Mouse (Mus musculus): ENCODE data around the gene Mid1ip1. TPM values are rescaled to one million over a fixed set of nuclear protein-coding genes. Genes with fewer than 3 reads are reported as not detected.

Mid1ip1 gene
- total RNA-seq (2015; ENCODE audit: low replicate concordance), result 11.5 and 11.9 TPM in 2 replicates
- 17.0 and 25.6 TPM in 2 replicates for total RNA-seq (2017; ENCODE audit: low replicate concordance)

DNA sequence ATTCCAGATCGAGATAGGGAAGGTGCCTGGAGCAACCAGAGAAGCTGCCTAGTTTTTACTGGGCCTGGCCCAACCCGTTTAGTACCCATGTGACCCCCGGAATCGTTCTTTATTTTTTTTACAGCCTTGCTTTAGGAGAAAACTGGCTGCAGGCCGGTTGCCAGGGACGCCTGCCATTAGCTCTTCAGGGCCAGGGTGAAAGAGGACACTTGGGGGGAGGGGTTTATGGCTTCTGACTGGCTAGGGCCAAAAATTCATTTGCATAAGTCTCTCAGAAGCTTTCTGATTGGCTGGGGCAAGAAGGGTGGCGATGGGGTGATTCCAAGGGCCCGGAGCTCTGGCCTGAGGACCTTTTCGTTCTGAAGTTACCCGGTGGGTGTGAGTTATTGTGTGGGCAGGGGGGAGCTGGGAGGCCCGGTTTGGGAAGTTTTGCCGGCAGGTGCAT lies at the start of gene Mid1ip1:
Mid1ip1 (plus strand) TSS at position 318 of the 445 bp plus-strand sequence.
- ATAC-seq (replicated peaks; ENCODE audit: low FRiP score, poor library complexity, severe bottlenecking), result peak; percentile 84

DNA sequence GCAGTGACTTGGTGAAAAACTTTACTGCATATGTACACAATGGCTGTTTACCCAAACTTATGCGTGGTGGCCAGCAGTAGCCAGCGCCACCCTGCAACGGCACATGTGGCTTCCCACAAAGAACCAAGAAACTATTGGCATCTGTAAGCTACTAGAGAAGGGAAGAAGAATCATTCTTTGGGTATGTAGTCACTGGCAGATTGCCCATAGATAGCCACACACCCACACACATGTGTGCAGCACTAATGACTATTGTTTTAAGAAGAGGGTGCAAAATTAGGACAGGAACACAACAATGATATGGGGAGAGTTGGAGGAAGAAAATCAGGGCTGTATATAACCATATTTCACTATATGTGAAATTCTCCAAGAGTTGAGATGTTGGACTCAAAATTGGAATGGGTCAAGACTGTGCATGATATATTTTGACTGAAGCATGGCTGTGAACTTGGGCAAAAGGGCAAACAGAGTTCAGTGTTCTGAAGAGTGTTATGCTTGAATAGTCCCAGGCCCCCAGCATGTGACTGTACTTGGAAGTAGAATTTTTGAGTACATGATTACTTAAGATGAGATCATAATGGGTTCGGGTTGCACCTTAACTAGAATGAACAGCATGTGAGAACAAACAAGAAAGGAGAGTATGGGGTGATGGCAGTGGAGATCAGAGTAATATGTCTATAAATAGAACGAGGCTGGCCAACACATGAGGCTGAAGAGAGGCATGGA lies 20.2 kb upstream of the Mid1ip1 start:
- ATAC-seq (replicated peaks; ENCODE audit: low FRiP score, poor library complexity, severe bottlenecking), result no peak

DNA sequence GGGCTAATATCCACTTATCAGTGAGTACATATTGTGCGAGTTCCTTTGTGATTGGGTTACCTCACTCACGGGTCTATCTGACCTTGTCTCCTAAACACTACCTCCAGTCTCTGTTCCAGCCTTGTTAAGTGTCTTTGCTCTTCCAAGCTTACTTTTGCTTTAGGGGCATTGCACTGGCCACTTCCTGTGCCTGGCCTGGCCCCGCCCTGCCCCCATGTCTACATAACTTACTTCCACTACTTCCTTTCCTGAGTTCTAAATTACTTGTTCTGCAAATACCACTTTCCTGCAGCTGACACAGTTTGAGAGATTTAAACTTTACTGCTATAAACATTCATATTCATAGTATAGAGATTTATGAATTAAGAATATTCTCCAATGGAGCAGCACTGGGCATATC lies 8.1 kb upstream of the Mid1ip1 start:
- no peak for ATAC-seq (replicated peaks; ENCODE audit: low FRiP score, poor library complexity, severe bottlenecking)

DNA sequence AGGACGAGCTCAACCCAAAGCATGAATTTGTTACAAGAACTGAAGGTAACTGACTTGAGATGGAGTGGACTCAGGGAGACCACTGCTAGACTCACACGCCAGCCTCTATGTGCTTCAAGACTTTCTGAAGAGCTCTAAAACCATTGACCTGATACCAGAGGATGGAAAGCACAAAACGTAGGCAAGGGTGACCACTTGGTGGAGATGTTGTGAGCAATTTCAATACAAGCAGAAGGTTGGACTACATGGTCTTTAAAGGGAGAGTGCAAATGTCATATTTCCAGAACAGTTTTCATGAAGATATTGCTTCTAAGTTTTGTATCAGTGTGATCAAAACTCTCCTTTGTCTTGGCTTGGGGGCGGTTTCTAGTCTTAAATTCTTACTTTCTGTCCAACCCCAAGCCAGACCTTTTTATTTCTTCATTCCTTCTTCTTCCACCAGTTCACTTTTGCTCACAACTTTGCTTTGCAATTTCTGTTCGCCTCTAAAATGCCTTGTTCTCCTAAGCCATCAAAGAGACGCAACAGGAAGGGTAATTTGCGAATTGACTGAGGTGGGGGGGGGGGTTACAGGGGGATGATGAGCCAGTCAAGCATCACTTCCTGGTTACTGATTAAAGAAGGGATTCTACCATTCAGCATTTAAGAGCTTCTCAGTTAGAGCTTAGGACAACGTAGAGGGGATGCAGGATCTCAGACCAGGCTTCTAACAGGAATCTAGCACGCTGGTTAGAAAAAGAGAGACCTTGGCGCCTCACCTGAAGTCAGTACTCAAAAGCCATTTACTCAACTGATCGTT lies 775 bp upstream of the Mid1ip1 start:
- no peak for ATAC-seq (replicated peaks; ENCODE audit: low FRiP score, poor library complexity, severe bottlenecking)

DNA sequence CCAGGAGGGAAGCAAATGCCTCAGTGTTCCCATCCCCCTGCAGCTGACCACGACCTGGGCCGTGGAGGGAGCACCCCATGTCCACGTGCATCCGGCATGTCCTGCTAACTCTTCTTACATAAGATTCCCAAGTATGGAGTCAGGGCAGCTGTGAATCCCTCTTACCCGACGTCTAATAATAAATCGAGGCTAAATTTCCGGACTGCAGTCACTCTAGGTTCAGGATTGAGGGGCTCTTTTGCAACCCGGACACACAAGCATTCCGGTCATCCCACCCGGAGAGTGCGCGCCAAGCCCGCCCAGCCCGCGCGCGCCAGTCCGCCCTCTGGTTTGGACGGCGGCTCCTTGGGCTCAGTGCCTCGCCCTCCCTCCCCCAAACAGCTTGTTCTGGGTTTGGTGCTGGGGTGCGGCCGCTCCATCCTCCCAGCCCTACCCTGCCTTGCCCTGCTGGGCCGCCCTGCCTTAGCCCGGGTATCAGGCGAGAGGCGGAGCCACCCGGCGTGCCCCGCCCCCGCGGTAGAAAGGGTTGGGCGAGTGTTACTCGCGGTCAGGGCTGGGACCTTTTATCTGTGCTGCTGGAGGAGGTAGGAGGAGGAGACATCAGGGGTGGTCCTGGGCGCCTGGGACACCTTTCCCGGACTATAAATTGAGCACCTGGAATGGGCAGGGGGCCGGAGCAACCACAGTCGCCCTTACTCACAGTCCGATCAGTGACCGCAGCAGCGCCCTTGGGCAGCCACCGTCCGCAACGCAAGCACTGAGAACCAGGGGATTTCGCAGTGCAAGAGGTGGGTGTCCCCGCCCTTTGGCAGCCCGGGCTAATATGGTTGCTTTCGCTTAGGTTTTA lies 2.3 kb downstream of the Mid1ip1 start:
- peak; percentile 82 for ATAC-seq (replicated peaks; ENCODE audit: low FRiP score, poor library complexity, severe bottlenecking)

DNA sequence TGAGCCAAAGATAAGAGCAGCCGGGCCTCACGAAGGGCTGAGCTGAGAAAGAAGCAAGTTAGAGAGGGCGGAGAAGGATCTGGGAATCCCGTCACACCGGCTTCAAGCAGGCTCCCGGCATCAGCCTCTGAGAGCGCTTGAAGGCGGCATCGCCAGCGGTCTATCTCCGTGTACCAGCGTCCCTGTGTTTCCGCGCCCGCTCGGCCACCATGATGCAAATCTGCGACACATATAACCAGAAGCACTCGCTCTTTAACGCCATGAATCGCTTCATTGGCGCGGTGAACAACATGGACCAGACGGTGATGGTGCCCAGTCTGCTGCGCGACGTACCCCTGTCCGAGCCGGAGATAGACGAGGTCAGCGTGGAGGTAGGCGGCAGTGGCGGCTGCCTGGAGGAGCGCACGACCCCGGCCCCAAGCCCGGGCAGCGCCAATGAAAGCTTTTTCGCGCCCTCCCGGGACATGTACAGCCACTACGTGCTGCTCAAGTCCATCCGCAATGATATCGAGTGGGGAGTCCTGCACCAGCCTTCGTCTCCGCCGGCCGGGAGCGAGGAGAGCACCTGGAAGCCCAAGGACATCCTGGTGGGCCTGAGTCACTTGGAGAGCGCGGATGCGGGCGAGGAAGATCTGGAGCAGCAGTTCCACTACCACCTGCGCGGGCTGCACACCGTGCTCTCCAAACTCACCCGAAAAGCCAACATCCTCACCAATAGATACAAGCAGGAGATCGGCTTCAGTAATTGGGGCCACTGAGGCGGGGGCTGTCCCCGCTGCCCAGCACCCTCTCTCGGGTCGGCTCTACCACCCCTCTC lies 3.4 kb downstream of the Mid1ip1 start:
- 0 out of 2 replicates have a peak, but pooled peaks have one; percentile 6 for ATAC-seq (replicated peaks; ENCODE audit: low FRiP score, poor library complexity, severe bottlenecking)

DNA sequence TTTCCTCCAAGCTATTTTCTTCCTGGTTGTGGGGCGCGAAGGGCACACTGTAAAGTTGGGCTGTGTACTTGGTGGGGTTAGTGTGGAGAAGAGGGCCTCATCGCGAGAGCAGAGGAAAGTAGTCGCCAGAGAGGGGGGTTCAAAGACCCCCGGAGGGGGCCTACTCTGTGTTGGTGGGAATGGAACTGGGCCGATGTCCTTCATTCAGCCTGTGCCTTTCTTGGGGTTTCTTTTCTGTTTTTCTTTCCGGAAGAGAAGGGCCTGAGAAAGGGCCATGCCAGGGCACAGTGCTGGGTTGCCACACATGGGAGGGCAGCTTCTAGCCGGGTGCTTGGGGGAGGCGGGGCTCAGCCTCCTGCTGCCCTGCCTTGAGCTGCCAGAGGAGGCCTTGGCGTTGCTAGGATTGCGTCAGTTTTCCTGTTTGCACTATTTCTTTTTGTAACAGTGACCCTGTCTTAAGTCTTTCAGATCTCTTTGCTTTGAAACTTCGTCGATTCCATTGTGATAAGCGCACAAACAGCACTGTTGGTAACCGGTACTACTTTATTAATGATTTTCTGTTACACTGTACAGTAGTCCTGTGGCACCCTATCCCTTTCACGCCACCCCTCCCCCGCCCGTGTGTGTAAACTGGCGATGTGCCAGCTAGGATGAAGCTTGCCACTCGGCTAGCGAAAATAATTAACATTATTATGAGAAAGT lies 4.2 kb downstream of the Mid1ip1 start:
- peak; percentile 78 for ATAC-seq (replicated peaks; ENCODE audit: low FRiP score, poor library complexity, severe bottlenecking)

DNA sequence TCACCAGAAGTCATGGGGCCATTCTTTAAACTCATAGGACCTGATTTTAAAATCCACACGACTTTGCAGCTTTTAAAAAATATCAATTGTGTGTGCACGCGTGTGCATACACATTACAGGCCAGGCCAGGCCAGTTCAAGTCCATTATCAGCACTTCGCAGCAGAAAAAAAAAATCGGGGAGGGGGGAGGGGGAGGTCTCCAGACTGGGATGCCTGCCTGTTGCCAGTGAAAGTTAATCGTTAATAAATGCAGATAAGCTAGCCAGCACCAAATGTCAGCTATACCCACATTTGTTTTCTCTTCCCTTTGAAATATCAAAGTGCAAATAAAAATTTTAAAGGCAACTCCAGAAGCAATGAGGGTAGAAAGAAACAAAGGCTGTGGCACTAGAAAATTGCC lies 5.6 kb downstream of the Mid1ip1 start:
- no peak for ATAC-seq (replicated peaks; ENCODE audit: low FRiP score, poor library complexity, severe bottlenecking)

DNA sequence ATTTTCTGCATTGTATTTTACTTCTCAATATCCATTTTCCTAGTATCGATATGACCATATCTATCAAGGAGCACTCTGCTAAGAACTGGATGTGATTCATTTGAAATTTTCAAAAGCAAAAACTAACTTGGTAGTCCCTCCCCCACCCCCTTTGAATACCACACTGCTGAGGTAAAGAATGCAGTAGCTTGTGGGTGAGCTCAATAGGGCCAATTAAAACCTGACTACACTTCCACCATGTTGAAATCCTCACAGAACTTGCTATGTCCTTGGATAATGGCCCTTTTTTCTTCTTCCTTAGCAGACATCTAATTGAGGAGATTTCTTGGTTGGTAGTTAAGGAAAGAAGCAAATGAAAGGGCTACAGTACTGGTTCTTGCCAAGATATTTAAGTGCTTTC lies 9.8 kb downstream of the Mid1ip1 start:
- no peak for ATAC-seq (replicated peaks; ENCODE audit: low FRiP score, poor library complexity, severe bottlenecking)

DNA sequence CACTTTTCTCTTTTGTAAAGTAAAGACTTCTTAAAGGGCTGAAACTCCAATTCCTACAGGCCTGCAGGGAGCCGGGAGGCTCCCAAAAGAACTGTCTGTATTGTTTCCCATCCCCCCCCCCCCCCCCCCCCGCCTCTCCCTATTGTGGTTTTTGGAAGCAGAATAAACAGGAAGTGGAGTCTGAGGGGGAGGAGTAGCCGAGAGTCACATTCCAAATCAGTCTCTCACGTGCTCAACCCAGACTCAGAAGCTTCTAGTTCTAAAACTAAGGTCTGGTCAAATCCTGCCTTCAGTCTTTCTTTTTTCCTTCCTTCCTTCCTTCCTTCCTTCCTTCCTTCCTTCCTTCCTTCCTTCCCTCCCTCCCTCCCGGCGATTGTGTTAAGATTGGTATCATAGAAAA lies 14.7 kb downstream of the Mid1ip1 start:
- no peak for ATAC-seq (replicated peaks; ENCODE audit: low FRiP score, poor library complexity, severe bottlenecking)

DNA sequence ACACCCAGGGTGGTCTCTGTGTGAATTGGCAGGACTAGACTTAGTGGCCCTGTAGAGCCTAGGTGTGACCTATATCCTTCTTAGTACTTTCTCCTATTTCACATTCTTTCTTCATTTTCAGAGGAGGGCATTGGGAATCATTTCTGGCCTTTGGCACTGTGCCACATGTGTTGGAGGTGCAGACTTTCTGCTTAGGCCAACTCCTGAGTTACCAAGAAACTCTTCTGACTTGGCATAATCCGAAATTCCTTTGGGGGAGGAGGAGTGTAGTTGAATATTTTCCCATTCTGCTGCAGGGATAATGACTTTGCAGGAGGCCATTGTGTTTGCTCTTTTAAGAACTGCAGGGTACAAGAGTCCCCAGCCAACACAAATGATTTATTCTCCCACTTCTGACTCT lies 19.6 kb downstream of the Mid1ip1 start:
- ATAC-seq (replicated peaks; ENCODE audit: low FRiP score, poor library complexity, severe bottlenecking), result no peak

DNA sequence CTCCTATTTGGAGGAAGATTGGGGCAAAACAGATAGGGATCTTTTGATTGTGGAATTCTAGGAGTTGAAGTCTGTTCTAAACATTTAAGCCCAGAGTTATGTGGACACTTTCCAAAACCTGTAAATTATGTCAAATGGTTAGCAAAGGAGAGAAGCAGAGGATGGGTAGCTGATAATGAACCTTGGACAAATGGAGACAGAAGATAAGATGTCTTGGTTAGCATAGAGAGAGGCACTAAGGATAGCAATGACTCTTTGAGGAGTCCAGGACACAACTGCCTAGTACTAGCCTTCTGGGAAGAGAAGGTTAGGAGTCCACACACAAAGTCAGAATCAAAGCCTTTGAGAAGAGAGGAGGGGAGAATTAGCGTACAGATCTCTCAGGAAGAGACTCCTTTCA lies 20.1 kb downstream of the Mid1ip1 start:
- ATAC-seq (replicated peaks; ENCODE audit: low FRiP score, poor library complexity, severe bottlenecking), result no peak

DNA sequence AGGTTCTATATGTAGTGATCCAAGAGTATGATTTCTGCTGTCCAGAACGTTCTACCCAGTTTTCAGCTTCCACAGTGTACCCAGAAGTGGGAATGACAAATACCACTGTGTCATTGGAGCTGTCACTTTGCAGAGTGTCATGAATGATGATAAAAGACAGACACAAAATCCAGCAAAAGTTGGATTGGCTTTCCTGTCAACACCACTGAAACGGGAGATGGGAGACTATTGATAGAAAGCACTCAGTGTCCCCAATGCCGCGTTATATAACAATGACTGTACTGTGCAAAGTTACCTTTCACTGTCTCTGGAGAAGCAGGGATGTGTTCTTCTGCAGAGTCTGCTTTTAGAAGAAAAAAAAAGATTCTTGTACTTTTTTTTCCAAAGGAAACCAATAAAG lies 44.1 kb downstream of the Mid1ip1 start:
- no peak for ATAC-seq (replicated peaks; ENCODE audit: low FRiP score, poor library complexity, severe bottlenecking)

DNA sequence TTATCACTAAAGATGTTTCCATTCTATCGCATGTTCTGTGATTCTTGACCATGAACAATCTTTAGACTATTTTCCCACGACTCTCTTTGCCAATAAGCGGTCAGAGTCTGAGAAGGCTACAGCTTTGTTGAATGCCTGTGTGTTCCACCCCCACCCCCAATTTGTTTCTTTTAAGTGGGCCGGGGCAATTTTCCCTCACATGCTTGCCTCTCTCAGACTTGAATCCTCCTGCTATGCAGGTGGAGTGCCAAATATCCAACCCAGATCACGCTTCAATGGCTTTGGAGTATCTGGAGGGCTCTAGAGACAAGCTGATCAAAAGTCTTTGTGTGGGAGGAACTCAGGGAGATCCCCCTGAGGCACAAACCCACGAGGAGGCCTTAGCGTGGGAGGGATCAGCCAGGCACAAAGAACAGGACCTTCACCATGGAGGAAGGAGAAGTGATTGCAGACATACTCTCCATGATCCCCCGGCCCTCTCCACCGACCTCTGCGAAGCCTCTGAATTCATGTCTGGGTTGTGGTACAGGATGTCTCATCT lies 48.7 kb downstream of the Mid1ip1 start:
- no peak for ATAC-seq (replicated peaks; ENCODE audit: low FRiP score, poor library complexity, severe bottlenecking)

Other genes with a start within 250 kb of the Mid1ip1 start
- gene Tspan7, start 229.9 kb upstream of the Mid1ip1 start, total RNA-seq (2015; ENCODE audit: low replicate concordance), result 0.19 and 2.7 TPM in 2 replicates
- gene Tspan7, start 229.9 kb upstream of the Mid1ip1 start, total RNA-seq (2017; ENCODE audit: low replicate concordance), result not detected in 2 replicates

Data from erythroblast, adult 5-6 weeks (primary cell).